Mouse (Mus musculus): ENCODE results near the gene Csrnp3.

GRCm38 (mm10) chr2:66044405-66045089, 199.0 kb downstream of the Csrnp3 start:
- TF ChIP-seq CTCF (IDR thresholded peaks at IDR 0.05; ENCODE audit: extremely low read depth, insufficient read depth, insufficient read length, insufficient replicate concordance) (no peak), POLR2A (IDR thresholded peaks at IDR 0.05; ENCODE audit: low read depth, low read length) (no peak)

All from spleen, adult 2 months (tissue).